Mouse (Mus musculus) liver, adult 2 months (tissue): Measurements from ENCODE around the gene Zfp213. TPM values are rescaled to one million over a fixed set of nuclear protein-coding genes. Genes with fewer than 3 reads are reported as not detected.

ENCODE experiments used
- DNase-seq: peaks from one replicate; pipeline ENCODE4 v3.0.0-alpha.2; 2011; ENCODE audit warnings: low read depth, low spot score; ENCODE audit errors: extremely low read depth
- H3K27ac ChIP-seq: fragments of 200-500 bp; replicated peaks from 2 replicates; pipeline ENCODE4 v1.5.1; 2012; ENCODE audit warnings: low read depth, mild to moderate bottlenecking, control low read depth, inconsistent platforms, low read length; ENCODE audit not compliant: insufficient read depth
- H3K27me3 ChIP-seq: fragments of 200-500 bp; 2 replicates; pipeline ENCODE4 v1.6.1; 2012; ENCODE audit warnings: mild to moderate bottlenecking, moderate library complexity, low read length, inconsistent platforms; ENCODE audit not compliant: control insufficient read depth, insufficient read depth
- H3K36me3 ChIP-seq: fragments of 200-500 bp; 2 replicates; pipeline ENCODE4 v1.6.1; 2012; ENCODE audit warnings: low read length, inconsistent platforms; ENCODE audit not compliant: control insufficient read depth, insufficient read depth
- H3K4me1 ChIP-seq: fragments of 200-500 bp; 2 replicates; pipeline ENCODE4 v1.6.1; 2011; ENCODE audit warnings: low read length; ENCODE audit not compliant: control insufficient read depth, insufficient read depth
- H3K4me3 ChIP-seq: fragments of 200-500 bp; 2 replicates; pipeline ENCODE4 v1.5.1; 2011; ENCODE audit warnings: low read depth, mild to moderate bottlenecking, control low read depth, low read length, moderate library complexity; ENCODE audit not compliant: insufficient read depth
- H3K79me2 ChIP-seq: fragments of 200-500 bp; 2 replicates; pipeline ENCODE4 v1.6.1; 2012; ENCODE audit warnings: inconsistent platforms, mild to moderate bottlenecking, low read length, moderate library complexity; ENCODE audit not compliant: control insufficient read depth, insufficient read depth
- H3K9ac ChIP-seq: fragments of 200-500 bp; 2 replicates; pipeline ENCODE4 v1.6.1; 2012; ENCODE audit warnings: low read depth, mild to moderate bottlenecking, control low read depth, inconsistent platforms, low read length
- CTCF ChIP-seq: fragments of 200-500 bp; IDR thresholded peaks from 2 replicates; pipeline ENCODE4 v1.5.1; 2011; ENCODE audit warnings: low read depth, low read length, control low read depth
- POLR2A ChIP-seq: fragments of 200-500 bp; IDR thresholded peaks from 2 replicates; pipeline ENCODE4 v1.6.1; 2011; ENCODE audit warnings: low read length, control low read depth; ENCODE audit not compliant: insufficient read depth; ENCODE audit errors: extremely low read depth
- WGBS: fragments of 180-500 bp; shearing (Covaris S2); methylation state at CpG from one replicate; pipeline ENCODE4 v1.1.7; 2018; 5-methylcytosine and 5-hydroxymethylcytosine counted together
- polyA plus RNA-seq: library from polyadenylated mRNA; depleted of rRNA; stranded (reverse); fragments of >200 nt; gene quantifications from 2 replicates; pipeline ENCODE4 v1.2.3, GENCODE M21; 2012
- total RNA-seq: library from RNA; depleted of rRNA; stranded (reverse); fragments of >200 nt; gene quantifications from 2 replicates; pipeline ENCODE4 v1.2.3, GENCODE M21; 2014

Zfp213 gene
- total and polyA plus RNA-seq, 2 experiments = 4.8 to 10.7 TPM

- Histone ChIP-seq H3K4me1 (peaks cover 4% of the 10 kb centered on the region), H3K4me3 (peak overlapping the region; percentile 22), H3K36me3 (no peaks in the 10 kb centered on the region), H3K27ac (no peak overlapping the region), H3K27me3 (no peaks in the 10 kb centered on the region), H3K79me2 (no peaks in the 10 kb centered on the region), H3K9ac (peak overlapping the region; percentile 41; the same call in 1 of the 2 replicates)
- TF ChIP-seq CTCF (no peak), POLR2A (no peak)
- 11% methylated on average over 13 of the region's 13 CpGs for WGBS
- no peak for DNase-seq
Observed at GRCm38 (mm10) chr17:23592926-23593300, 28.9 kb upstream of the Zfp213 start.

- H3K36me3 ChIP-seq = no peaks in the 10 kb centered on the region
- H3K4me3 ChIP-seq = peak overlapping the region; percentile 22
- H3K27ac ChIP-seq = no peak overlapping the region
- TF ChIP-seq CTCF (no peak), POLR2A (0 out of 2 replicates have a peak, but pooled peaks have one; percentile 23)
- 8% methylated on average over 34 of the region's 34 CpGs for WGBS
- no peaks in the 10 kb centered on the region for H3K79me2 ChIP-seq
- H3K9ac ChIP-seq = no peak overlapping the region; the same call in 1 of the 2 replicates
- H3K4me1 ChIP-seq = peaks cover 4% of the 10 kb centered on the region
- DNase-seq = peak; percentile 82
- H3K27me3 ChIP-seq = no peaks in the 10 kb centered on the region
Observed at GRCm38 (mm10) chr17:23592208-23592925, 28.3 kb upstream of the Zfp213 start.

- peaks cover 1% of the 10 kb centered on the region for H3K4me1 ChIP-seq
- no peak overlapping the region for H3K9ac ChIP-seq
- H3K27me3 ChIP-seq = no peaks in the 10 kb centered on the region
- H3K27ac ChIP-seq = no peak overlapping the region
- H3K79me2 ChIP-seq = no peaks in the 10 kb centered on the region
- 73% methylated on average over 2 of the region's 2 CpGs for WGBS
- no peak for DNase-seq
- no peaks in the 10 kb centered on the region for H3K36me3 ChIP-seq
- TF ChIP-seq POLR2A (no peak), CTCF (no peak)
- H3K4me3 ChIP-seq = no peak overlapping the region
Observed at GRCm38 (mm10) chr17:23587253-23587652, 23.2 kb upstream of the Zfp213 start.

GRCm38 (mm10) chr17:23585721-23586491 lies 21.9 kb upstream of the Zfp213 start:
- Histone ChIP-seq H3K4me1 (no peaks in the 10 kb centered on the region), H3K36me3 (no peaks in the 10 kb centered on the region), H3K27ac (no peak overlapping the region), H3K79me2 (no peaks in the 10 kb centered on the region), H3K9ac (peak overlapping the region; percentile 42), H3K27me3 (no peaks in the 10 kb centered on the region), H3K4me3 (peak overlapping the region; percentile 56)
- 2% methylated on average over 22 of the region's 22 CpGs for WGBS
- DNase-seq = no peak
- TF ChIP-seq CTCF = no peak
- no peak for TF ChIP-seq POLR2A

GRCm38 (mm10) chr17:23584786-23585185 lies 20.7 kb upstream of the Zfp213 start:
- no peak for TF ChIP-seq CTCF
- TF ChIP-seq POLR2A = no peak
- H3K4me3 ChIP-seq = no peak overlapping the region
- no peaks in the 10 kb centered on the region for H3K36me3 ChIP-seq
- WGBS = 89% methylated on average over 8 of the region's 8 CpGs
- H3K79me2 ChIP-seq = no peaks in the 10 kb centered on the region
- H3K4me1 ChIP-seq = no peaks in the 10 kb centered on the region
- H3K27me3 ChIP-seq = no peaks in the 10 kb centered on the region
- H3K9ac ChIP-seq = no peak overlapping the region
- DNase-seq = no peak
- no peak overlapping the region for H3K27ac ChIP-seq
